Mouse (Mus musculus) gastrocnemius, adult 8-10 months (tissue): Measurements from ENCODE around the gene Cacng5. TPM values are rescaled to one million over a fixed set of nuclear protein-coding genes. Genes with fewer than 3 reads are reported as not detected.

Source experiments
- DNase-seq, 2 experiments: peaks; one replicate each; pipeline ENCODE4 v3.0.0; 2022; ENCODE audit warnings: low spot score in 2 of 2
- total RNA-seq, 4 experiments: library from RNA; stranded (reverse); gene quantifications; 2 replicates each; pipeline ENCODE4 v1.2.4; 2022

Gene Cacng5
- total RNA-seq: not detected

DNA sequence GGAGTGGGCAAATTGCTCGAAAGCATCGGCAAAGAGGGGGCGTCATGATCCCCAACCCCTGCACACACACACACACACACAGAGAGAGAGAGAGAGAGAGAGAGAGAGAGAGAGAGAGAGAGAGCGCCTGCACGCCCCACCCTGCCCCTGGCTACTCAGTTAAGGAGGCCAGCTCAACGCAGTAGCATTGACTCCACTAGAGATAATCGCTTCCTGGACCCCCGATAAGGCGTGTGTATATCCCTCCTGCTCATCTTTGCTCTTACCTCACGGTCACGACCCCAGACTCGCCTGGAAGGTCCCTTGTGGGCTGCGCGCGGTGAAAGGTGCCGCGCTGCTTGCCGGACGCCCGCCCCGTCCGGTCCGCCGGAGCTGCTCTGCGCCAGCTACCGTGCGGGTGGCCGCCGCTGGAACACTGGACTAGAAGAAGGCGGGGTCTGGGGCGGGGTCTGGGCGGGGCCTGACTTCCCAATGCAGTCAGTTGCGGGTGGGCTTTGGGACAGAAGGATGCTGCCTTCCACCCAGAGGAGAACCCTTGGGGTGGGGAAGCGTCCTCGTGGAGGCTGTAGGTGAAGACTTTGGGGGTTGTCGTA lies at the start of gene Cacng5:
Gene Cacng5 (minus strand): TSS at position 422 of the 593 bp plus-strand sequence.
- DNase-seq: no peak

DNA sequence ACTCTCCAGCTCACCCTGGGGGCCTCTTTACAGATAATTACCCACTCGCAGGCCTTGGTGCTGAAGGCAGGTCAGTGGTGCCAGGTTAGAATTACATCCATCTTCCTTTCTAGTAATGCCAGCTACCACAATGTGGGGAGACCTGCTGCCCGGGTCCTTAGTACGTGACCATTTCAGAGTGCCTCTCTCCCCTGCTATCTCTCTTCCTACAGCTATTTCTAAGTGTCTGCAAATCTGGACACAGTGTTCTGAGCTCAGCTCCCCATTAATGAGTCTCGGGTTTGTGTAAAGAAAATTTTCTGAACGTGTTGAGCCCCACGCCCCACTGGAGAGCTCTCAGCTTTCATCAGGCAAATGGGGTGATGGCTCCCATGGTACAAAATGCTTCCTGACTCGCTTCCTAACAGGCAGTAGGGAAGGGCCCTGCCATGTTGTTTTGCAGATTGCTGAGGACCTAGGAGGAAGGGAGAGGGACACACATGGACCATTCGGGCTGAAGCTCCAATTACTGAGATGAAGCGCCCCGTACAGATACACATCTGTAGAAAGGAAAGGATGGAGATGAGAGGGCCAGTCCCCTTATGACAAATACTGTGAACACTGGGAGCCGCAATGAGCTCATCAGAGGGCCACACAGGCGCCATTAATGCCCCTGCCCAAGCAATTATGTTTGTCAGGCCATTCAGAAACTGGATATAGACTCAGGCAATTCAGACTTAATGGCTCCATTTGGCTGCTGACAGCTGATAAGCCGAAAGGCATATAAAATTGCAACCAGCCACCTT lies 42.9 kb upstream of the Cacng5 start:
- DNase-seq: no peak

DNA sequence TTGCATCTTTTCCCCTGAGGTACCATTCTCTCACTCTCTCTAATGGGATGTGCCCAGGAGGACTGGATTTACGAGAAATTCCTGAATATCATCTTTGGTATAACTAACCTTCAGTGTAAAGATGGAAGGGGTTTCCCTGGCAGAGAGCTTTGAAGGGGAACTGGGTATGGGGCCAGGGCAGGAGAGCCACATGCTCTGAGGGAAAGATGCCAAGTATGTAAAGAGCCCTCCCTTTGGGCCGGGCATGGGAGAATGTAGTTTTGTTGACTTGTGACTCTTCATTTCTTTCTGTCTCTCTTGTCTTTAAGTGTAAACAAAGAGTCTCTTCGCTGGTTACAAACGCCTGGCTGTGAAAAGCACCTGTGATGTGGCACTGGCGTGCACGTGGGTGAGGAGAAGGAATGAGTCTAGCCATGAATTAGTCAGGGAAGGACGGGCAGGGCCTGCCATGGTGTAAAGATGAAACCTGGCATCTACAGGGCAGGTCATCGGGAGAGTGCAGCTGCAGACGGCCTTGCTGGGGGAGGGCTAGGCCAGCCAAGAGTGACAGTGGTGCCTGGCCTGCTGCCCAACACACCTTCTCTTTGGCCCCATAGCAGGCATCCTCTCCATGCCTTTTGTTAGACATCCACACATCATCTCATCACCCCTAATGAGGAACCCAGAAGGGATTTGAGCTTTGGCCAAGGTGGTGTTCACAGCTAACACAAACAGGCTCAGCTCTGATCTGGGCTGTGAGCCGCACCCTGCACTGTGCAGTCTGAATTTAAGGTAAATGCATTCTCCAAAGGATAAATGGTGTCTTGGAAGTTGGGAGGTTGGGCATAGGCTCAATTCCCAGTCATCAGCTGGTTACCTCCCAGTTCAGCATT lies 40.6 kb upstream of the Cacng5 start:
- no peak for DNase-seq

DNA sequence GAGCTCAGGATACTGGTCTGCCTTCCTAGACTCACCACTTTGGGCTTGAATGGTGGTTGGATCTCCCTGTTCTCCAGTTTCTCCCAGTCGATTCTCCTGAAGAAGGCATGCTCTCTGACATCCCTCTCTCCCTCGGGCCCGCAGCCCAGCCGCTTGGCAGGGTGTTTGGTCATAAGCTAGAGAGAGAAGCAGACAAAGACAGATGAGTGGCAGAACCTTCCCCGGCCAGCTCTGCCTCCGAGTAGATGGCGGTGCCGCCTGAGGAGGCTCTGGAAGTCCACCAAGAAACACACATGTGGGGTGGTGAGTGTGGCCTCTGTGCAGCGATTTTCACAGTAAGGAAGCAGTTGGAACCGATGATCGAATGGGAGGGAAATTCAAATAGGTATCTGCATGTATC lies 36.6 kb upstream of the Cacng5 start:
- no peak for DNase-seq

DNA sequence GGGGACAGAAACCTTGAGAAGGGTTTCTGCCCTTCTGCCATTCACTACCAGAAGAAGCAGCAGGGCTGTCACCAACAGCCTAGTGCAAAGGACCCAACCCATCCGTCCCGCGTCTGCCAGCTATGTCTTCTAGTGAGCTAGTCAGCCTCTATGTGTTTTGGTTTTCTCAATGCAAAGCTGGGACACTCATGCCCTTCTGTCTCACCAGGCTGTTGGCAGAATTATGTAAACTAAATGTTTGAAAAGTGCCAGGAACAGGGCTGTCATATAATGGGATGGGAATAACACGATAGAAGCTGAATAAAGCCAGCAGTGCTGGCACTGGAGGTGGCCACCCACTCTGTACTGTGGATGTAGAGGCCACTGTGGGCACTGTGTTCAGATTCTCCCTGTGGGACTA lies 35.8 kb upstream of the Cacng5 start:
- DNase-seq: no peak

DNA sequence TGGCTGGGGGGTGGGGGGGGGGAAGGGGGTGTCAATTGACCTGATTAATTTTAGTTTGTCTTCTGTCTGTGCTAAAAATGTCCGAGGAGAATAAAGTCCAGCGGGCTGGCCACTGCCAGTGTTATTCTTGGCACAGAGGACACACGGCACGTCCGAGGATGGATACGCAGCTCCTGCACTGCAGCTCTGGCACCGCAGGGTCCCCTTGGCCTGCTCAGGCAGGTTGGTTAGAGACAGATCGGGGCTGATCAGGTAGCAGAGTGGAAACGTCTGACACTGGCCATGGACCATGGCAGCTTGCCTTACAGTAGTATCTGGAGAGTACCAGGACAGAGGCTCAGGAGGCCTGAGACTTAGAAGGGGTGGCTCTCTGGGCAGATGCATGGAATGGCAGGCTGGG lies 35.4 kb upstream of the Cacng5 start:
- DNase-seq: peak; percentile 29 to 54

DNA sequence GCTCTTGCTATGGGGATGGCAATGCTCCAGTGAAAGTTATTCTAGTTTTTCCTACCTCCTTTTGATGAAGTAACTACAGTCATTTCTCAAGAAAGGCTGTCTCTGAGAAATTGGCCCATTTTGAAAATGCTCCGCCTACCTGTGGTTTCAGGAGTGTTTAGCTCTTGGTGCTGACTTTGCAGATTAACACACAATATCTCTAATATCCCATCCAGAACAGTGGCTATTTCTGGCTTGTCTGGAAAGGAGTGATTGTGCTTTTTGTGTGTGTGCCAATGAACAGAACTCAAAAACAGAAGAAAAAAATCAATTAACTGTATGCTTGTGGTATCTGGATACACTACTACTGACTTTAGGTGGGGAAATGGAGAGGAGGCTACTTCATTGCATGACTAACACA lies 33.1 kb upstream of the Cacng5 start:
- DNase-seq: no peak

DNA sequence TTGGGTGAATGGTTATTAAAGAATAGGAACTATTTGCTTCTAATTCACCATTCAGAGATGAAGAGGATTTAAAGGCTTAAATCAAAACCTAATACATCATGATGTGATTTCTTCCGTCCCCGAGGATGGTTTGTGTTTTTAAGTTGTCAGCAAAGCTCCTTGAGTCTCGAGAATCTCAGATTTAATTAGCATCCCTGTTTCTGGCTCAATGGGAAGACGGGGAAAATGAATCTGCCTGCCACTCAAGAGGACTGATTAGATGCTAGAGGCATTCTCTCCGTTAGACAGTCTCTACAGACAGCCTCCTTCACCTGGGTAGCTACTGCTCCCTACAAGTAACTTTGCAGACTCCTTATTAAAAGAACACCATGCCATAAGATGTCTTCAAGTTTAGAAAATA lies 32.0 kb upstream of the Cacng5 start:
- DNase-seq: no peak

DNA sequence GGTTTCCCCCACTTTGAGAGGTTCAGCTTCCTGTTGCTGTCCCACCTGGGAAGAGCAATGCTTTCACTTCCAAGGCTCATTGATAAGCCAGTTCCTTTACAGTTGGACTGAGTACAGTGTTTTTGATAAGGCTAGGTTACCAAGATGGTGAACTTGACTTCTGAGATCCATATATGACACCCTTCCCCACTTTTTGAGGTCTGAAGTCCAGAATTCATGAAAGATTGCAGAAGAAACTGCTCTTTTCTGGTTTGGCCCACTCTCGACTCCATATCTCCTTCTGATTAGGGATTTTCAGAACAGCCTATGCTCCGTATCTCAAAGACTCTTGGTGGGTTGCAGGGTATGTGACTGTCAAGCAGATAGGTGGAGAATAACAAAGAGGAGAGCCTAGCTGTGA lies 22.1 kb upstream of the Cacng5 start:
- no peak for DNase-seq

DNA sequence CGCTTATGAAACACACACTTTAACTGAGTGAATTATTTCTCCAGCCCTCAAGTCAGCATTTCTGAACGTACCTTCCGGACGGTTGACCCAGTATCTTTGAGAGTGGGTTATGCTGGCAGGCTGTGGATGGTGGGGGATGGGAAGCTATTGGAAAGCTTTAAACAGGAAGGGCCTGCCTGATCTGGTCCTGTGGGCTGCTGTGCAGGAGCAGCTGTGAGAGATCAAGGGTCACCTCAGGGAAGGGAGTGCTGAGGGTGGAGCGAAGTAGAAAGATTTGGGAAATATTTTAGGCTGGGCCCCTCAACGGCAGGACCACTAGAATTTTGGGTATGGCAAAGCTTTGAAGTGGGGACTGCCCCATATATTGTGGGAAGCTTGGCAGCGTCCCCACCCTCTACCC lies 16.9 kb upstream of the Cacng5 start:
- no peak for DNase-seq

DNA sequence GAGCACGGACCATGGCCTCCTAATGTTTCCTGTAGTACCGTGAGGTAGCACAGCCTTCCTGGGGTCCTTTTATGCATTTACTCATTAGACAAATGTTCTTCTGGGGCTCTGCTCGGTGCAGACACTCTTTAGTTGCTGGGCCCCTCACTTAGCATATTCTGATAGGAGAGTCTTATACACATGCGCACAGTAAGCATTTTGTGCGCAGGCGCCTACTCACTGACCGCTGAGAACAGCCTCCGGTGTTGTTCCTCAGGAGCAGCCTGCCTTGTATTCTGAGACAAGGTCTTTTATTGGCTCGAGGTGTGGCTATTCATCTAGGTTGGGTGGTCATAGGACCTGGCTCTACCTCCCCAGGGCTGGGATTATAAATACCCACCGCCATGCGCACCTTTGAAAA lies 16.4 kb upstream of the Cacng5 start:
- no peak for DNase-seq

DNA sequence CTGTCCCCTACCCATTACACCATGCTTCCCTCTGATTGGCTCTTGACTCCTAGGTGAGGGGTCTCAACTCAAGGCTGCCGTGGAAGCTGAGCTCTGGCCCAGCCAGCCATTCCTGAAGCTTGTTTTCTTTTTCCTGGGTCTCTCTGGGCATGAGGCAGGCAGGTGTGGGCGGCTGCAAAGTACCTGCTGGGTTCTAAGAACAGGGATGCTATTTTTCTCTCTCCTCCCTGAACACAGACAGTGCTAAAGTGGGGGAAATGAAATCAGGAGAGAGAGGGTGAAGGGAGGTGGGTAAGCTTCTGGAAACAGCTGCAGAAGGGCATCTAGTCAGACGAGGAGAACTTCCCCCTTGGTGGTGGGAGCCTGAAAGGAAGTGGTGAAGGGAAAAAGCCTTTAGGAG lies 14.9 kb upstream of the Cacng5 start:
- DNase-seq: no peak

DNA sequence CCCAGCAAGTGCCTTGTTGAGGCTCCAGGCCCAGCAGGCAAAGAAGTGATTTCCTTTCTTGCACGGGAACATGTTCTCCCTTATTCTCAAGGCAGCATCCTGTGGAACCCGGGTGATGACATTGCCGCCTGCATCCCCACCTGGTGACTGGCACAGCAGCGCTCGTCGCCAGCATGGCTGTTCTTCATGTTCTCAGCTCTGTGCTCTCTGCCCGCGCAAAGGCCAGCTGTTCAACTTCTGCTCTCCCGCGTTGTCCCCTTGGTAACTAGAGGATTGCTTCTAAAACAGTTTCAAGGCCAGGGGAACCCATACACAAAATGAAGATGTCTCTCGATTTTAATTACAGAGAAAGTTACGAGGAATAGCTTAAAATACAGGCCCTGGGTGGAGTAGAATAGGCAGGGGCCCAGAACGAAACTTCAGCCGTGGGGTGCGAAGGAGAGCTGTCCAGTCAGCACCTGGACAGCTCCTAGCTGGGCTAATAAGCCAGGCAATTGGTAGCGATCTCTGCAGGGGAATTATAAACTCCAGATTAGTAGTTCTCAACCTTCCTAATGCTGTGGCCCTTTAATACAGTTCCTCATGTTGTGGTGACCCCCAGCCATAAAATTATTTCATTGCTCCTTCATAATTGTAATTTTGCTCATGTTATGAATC lies 5.1 kb upstream of the Cacng5 start:
- DNase-seq: no peak

DNA sequence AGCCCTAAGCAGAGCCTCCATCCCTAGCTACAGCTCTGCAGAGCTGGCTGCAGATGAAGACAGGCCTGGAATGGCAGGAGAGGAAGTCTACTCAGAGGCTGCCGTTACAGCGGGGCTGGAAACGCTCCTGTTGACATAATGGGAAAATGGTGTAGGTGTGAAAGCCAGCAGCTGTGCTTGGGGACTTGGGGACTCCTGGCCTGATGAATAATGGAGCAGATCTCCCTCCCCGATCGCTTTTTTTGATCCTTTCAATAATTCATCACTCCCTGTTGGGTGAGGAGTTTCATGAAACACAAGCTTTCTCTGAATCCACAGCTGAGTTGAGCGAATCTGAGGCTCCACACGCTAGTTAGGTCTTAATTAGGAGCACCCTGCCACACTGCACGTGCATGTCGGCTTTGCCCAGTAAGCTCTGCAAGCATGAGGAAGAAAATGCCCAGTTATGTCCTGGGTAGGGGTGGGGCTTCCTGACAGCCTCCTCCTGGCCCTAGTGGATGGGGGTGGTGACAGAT lies 2.9 kb upstream of the Cacng5 start:
- DNase-seq: no peak

DNA sequence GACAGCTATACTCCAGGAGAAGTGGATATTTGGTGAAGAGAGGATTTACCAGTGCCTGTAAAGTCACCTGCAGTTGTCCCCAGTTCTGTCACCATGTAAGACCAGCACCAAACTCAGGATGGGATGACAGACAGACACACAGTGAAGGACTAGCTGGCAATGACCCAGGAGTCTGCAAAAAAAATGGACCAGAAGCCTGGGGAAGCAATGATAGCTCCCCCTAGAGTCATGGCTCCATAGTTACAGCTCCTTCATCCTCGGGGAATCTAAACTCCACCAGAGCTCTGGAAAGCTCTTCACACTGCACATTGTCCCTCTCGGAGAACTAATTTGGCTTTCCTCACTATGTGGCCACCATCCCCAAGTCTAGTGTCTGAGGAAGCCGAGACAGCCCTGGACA lies 1.5 kb downstream of the Cacng5 start:
- DNase-seq: no peak

DNA sequence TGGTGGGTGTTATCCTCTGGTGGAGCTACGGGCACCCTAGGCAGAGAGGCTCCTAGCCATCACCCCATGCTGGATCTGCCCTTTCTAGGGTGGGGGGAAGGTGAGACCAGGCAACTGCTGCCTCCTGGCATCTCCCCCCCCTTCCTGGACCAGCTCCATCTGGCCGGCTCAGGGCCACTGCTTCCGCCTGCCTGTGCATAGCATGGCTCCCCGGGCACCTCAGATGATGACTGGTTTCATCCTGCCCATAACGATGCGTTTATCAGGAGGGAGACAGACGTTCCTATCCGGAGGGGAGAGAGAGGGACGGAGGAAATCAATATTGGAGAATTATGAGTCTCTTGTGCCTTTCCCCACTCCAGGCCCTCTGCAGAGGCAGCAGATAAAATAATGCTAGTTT lies 9.5 kb downstream of the Cacng5 start:
- no peak for DNase-seq

DNA sequence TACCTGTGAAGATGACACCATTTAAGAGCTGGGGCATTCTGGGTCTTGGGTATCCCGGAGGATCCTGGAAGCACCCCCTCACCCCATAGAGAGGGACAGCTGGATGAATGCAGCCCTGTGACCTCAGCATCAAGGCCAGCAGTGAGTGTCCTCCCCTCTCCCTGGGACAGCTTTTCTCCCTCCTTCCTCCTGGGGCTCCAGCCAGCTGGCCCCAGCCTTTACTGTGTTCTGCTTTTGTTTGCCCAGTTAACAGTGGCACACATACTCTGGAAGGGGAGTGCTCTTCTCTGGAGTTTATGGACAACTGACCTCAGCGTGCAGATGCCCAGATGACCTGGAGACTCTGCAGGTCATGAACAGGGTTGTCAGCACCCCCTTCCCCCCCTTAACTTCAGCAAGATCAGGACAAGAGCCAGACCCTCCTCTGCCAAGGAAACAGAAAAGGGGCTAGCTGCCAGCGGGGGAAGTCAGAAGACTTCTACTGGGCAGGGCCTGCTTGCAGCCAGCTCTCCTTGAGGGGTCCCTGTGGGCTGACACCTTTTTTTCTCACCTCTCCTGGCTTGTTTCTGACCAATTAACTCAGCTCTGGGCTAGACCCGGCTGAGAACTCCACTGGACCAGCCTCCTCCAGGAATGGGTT lies 10.8 kb downstream of the Cacng5 start:
- DNase-seq: no peak

DNA sequence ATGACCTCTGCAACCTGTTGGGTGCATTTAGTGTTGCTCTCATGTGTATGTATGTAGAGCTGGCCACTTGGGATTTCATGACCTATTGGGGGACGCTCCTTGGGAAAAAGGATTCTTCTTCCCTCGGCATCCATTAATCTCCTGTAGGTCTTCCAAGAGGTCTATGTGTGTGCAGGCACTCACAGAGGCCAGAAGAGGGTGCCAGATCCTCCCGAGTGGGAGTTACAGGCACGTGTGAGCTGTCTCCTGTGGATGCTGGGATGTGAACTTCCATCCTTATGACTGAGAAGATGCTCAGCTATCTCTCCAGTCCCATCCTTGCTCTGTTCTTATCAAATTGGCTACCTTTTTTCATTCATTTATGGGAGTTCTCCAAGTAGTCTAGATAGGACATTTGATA lies 14.4 kb downstream of the Cacng5 start:
- DNase-seq: no peak

DNA sequence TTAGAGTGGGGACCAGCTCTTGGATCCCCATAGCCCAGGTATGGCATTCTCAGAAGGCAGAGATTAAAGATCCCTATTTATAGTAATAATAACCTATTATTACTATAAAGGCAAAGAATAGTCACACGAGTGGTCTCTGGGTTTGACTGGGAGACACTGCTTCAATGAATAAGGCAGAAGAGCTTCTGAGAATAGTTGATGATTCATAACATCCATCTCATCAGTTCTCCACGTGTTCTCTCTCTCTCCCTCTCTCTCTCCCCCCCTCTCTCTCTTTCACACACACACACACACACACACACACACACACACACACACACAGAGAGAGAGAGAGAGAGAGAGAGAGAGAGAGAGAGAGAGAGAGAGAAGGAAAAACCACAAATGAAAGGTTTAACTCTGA lies 16.2 kb downstream of the Cacng5 start:
- DNase-seq: no peak

DNA sequence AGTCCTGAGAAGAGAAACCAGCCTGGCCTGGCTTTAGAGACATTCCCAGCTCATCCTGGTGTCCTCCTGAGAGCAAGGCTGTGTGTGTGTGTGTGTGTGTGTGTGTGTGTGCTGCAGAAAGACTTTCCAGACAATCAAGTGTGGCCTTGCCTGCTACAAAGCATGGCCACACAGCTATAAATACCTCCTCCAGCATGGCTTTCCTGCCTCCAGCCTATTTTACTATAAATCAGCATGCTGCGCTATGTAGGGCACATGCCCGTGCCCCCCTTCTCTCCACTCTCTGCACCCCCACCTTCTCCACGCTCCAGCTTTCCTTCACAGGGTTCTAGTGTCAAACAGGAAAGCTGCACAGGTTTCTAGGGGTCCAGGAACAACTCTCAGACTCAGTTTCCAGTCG lies 19.2 kb downstream of the Cacng5 start:
- DNase-seq: no peak

DNA sequence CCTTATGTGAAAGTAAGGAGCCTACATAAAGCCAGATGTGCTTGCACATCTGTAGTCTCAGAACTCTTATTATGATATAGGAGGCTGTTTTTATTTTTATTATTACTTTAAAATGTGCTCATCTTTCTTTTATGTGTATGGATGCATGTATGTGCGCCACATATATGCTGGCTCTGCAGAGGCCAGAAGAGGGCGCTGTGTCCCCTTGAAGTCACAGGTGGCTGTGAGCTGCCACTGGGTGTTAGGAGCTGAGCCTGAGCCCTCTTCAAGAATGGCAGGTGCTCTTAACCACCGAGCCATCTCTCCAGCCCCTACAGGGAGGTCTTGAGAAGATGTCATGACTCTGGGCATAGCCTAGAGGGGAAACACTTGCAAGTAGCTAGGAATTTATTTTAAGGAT lies 23.5 kb downstream of the Cacng5 start:
- DNase-seq: no peak
